Mouse (Mus musculus) limb, embryonic 14.5 days (tissue): ENCODE data around the gene Cnpy2. TPM values are rescaled to one million over a fixed set of nuclear protein-coding genes. Genes with fewer than 3 reads are reported as not detected.
A peak's percentile ranks its signal among the peaks of the same experiment; 100 is the strongest.

Source experiments
- ATAC-seq: fragments of 200-750 bp; cut with Nextera tagmentation; 2 replicates; pipeline ENCODE4 v1.8.0; 2017; ENCODE audit warnings: low read depth, moderate number of reproducible peaks, moderate TSS enrichment; ENCODE audit not compliant: low FRiP score
- DNase-seq: peaks from one replicate; pipeline ENCODE4 v3.0.0-alpha.2; 2015; ENCODE audit warnings: low spot score
- H3K27ac ChIP-seq: fragments of 300-500 bp; sonication (generic); replicated peaks from 2 replicates; pipeline ENCODE4 v1.5.1; 2014; ENCODE audit warnings: low read depth, mild to moderate bottlenecking, low read length, moderate library complexity, mixed read lengths
- H3K27me3 ChIP-seq: fragments of 300-500 bp; sonication (generic); 2 replicates; pipeline ENCODE4 v1.6.1; 2014; ENCODE audit warnings: low read length, mixed read lengths; ENCODE audit not compliant: control insufficient read depth, insufficient read depth
- H3K36me3 ChIP-seq: fragments of 300-500 bp; sonication (generic); 2 replicates; pipeline ENCODE4 v1.6.1; 2014; ENCODE audit warnings: mild to moderate bottlenecking, low read length, moderate library complexity, mixed read lengths; ENCODE audit not compliant: control insufficient read depth, insufficient read depth
- H3K4me1 ChIP-seq: fragments of 300-500 bp; sonication (generic); 2 replicates; pipeline ENCODE4 v1.6.1; 2014; ENCODE audit warnings: antibody characterized with exemption, low read length, mixed read lengths; ENCODE audit not compliant: control insufficient read depth, insufficient read depth
- H3K4me2 ChIP-seq: fragments of 300-500 bp; sonication (generic); replicated peaks from 2 replicates; pipeline ENCODE4 v1.6.1; 2014; ENCODE audit warnings: low read depth, mild to moderate bottlenecking, low read length, moderate library complexity; ENCODE audit not compliant: severe bottlenecking
- H3K4me3 ChIP-seq: fragments of 300-500 bp; sonication (generic); replicated peaks from 2 replicates; pipeline ENCODE4 v1.5.1; 2014; ENCODE audit warnings: low read length
- H3K9ac ChIP-seq: fragments of 300-500 bp; sonication (generic); 2 replicates; pipeline ENCODE4 v1.6.1; 2014; ENCODE audit warnings: mild to moderate bottlenecking, low read depth, low read length, moderate library complexity; ENCODE audit not compliant: severe bottlenecking
- H3K9me3 ChIP-seq: fragments of 300-500 bp; sonication (generic); 2 replicates; pipeline ENCODE4 v1.6.1; 2016; ENCODE audit warnings: low read length; ENCODE audit not compliant: control insufficient read depth
- POLR2A ChIP-seq: fragments of 200-500 bp; IDR thresholded peaks from 2 replicates; pipeline ENCODE4 v1.8.0; 2012; ENCODE audit warnings: inconsistent platforms, mild to moderate bottlenecking, moderate library complexity, borderline replicate concordance; ENCODE audit not compliant: insufficient read depth, insufficient read length; ENCODE audit errors: extremely low read depth
- WGBS: fragments of 180-500 bp; shearing (Covaris S2); extraction: QIAGEN DNeasy Blood & Tissue Kit; methylation state at CpG from one replicate; pipeline ENCODE4 v1.1.7; 2014; 5-methylcytosine and 5-hydroxymethylcytosine counted together
- polyA plus RNA-seq, 2 experiments: library from polyadenylated mRNA; depleted of rRNA in 1 of 2; stranded (reverse) in 1 of 2; unstranded in 1 of 2; fragments of >200 nt; fragmentation: Nextera tagmentation in 1 of 2; extraction: Ambion mirVana in 1 of 2; gene quantifications; 2 replicates each; pipeline versions ENCODE4 v1.2.1 to v1.2.3; 2012 to 2014

Cnpy2 gene
- polyA plus RNA-seq, 2 experiments = 169 to 387 TPM

DNA sequence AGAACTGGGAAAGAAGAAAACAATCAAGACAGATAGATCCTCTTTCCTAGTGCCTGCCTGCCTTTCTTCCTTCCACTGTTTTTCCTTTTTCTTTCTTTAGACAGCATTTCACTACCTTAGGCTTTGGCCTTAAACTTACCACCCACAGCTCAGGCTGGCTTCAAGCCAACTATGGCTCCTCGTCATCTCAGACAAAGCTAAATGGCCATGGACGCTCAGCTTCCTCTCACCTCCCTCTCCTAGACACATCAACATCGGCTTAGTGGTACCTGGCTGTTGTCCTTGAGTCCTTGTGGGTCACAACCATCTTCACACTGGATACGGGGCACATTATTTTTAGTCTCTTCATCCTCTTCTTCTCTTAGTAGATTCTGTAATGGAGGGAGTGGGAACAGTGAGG lies 25.0 kb upstream of the Cnpy2 start:
- no peak overlapping the region for H3K27ac ChIP-seq

DNA sequence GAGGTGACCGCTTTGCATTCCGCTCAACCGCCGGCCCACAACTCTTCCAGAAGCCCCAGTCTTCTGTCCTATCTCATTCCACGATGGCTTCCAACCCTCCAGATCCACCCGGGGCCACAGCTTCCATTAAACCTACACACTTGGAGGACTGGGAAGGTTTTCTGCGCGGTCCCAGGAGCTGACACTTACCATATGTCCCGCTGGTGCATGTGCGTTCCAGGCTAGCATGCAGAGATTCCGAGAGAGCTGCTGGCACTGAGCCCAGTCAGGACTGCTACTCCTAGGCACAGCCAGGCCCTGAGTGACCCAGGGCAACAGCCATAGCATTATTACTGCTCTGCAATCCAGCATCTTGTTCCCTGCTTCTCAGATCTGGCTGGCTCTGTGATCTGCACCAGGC lies 24.6 kb upstream of the Cnpy2 start:
- no peak overlapping the region for H3K4me3 ChIP-seq
- 60% methylated on average over 11 of the region's 11 CpGs for WGBS
- peaks cover 8% of the 10 kb centered on the region for H3K36me3 ChIP-seq
- H3K27me3 ChIP-seq = no peaks in the 10 kb centered on the region
- TF ChIP-seq POLR2A = no peak
- DNase-seq (peak; percentile 36), ATAC-seq (0 out of 2 replicates have a peak, but pooled peaks have one; percentile 38)
- no peaks in the 10 kb centered on the region for H3K9me3 ChIP-seq
- H3K4me1 ChIP-seq = peaks cover 7% of the 10 kb centered on the region; the same call in 1 of the 2 replicates
- no peak overlapping the region for H3K27ac ChIP-seq
- H3K9ac ChIP-seq = no peak overlapping the region
- H3K4me2 ChIP-seq = no peak overlapping the region

More for the DNA sequence above, 25.0 kb upstream of the Cnpy2 start:
- Histone ChIP-seq H3K9ac (no peak overlapping the region), H3K4me1 (peaks cover 4% of the 10 kb centered on the region; the same call in 1 of the 2 replicates), H3K4me2 (no peak overlapping the region), H3K27me3 (no peaks in the 10 kb centered on the region), H3K9me3 (no peaks in the 10 kb centered on the region), H3K36me3 (peaks cover 12% of the 10 kb centered on the region), H3K4me3 (no peak overlapping the region)
- 58% methylated on average over 4 of the region's 4 CpGs for WGBS
- TF ChIP-seq POLR2A = no peak
- DNase-seq = no peak
- ATAC-seq = no peak

DNA sequence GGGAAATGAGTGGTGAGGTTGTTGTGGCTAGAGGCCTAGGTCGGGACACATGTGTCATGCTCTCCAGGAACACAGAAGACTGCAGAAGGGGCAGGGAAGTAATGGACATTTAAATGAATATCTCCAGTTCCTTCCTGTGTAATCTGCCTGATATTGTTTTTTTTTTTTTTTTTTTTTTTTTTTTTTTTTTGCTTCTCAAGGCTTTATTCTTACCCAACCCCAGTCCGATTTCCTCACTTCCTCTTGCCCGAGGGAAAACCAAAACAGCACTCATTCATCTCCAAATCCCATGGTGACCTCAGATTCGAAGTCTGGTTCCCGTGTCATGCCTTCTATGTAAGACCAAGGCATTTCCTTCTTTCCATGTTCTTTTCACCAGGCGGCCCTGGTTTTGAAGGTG lies 24.0 kb upstream of the Cnpy2 start:
- ATAC-seq (no peak), DNase-seq (no peak)
- H3K9me3 ChIP-seq = no peaks in the 10 kb centered on the region
- H3K4me1 ChIP-seq = peaks cover 7% of the 10 kb centered on the region; the same call in 1 of the 2 replicates
- H3K27ac ChIP-seq = no peak overlapping the region
- no peak overlapping the region for H3K4me2 ChIP-seq
- TF ChIP-seq POLR2A = no peak
- no peak overlapping the region for H3K9ac ChIP-seq
- H3K27me3 ChIP-seq = no peaks in the 10 kb centered on the region
- H3K36me3 ChIP-seq = peaks cover 4% of the 10 kb centered on the region; the same call in 1 of the 2 replicates
- no peak overlapping the region for H3K4me3 ChIP-seq
- WGBS = 73% methylated on average over 6 of the region's 6 CpGs

DNA sequence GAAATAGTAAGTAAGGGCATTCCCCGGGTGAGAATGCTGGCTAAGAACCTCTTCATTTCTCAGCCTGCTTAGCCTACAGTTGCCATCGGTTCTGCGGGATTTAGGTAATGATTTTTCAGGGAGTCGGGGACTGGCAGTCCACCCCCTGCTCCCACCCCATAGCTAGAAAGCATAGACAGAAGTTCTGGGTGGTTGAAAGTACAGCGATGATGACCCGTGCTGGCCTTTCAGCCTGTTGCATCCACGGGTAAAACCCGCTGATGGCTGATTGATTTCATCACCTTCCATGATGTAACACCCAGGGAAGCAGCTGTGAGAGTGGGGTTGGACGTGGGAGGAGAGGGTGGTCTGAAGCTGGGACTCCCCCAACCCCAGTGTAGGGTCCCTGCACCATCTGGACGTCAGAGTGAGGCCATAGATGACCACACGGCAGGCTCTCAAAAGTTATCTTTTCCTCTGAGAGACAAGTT lies 23.5 kb upstream of the Cnpy2 start, which contains the start of gene Il23a:
Gene Il23a, minus strand, starts transcription at position 51 of the 470 bp plus-strand sequence.
- ATAC-seq (no peak), DNase-seq (no peak)
- H3K9me3 ChIP-seq = no peaks in the 10 kb centered on the region
- no peak for TF ChIP-seq POLR2A
- no peak within 1 kb of the TSS for H3K27ac ChIP-seq
- no peaks in the 10 kb centered on the region for H3K27me3 ChIP-seq
- H3K4me2 ChIP-seq = no peak within 1 kb of the TSS
- no peak within 1 kb of the TSS for H3K9ac ChIP-seq
- H3K36me3 ChIP-seq = no peaks in the 10 kb centered on the region
- H3K4me3 ChIP-seq = no peak within 1 kb of the TSS
- 81% methylated on average over 11 of the region's 11 CpGs for WGBS
- H3K4me1 ChIP-seq = peaks cover 8% of the 10 kb centered on the region

GRCm38 (mm10) chr10:128302357-128302756 lies 19.9 kb upstream of the Cnpy2 start:
- peak overlapping the region; percentile 87 for H3K9ac ChIP-seq
- peaks cover 5% of the 10 kb centered on the region for H3K36me3 ChIP-seq
- no peak for TF ChIP-seq POLR2A
- peak overlapping the region; percentile 60 for H3K4me3 ChIP-seq
- ATAC-seq (no peak), DNase-seq (no peak)
- peaks cover 14% of the 10 kb centered on the region for H3K4me1 ChIP-seq
- 28% methylated on average over 3 of the region's 3 CpGs for WGBS
- peak overlapping the region; percentile 97 for H3K27ac ChIP-seq
- no peaks in the 10 kb centered on the region for H3K9me3 ChIP-seq
- H3K4me2 ChIP-seq = peak overlapping the region; percentile 79
- H3K27me3 ChIP-seq = no peaks in the 10 kb centered on the region
